Mouse (Mus musculus) adrenal gland, postnatal 25 days (tissue): ENCODE measurements at regions not wholly inside any gene's neighbourhood (a gene's known extent, or its start where the extent isn't known, plus 50 kb on each side); places are given as distances from the start of the nearest gene placed in this dataset.

Source experiments
- DNase-seq: peaks from one replicate; pipeline ENCODE4 v3.0.0; 2021; ENCODE audit warnings: mixed read lengths

DNA sequence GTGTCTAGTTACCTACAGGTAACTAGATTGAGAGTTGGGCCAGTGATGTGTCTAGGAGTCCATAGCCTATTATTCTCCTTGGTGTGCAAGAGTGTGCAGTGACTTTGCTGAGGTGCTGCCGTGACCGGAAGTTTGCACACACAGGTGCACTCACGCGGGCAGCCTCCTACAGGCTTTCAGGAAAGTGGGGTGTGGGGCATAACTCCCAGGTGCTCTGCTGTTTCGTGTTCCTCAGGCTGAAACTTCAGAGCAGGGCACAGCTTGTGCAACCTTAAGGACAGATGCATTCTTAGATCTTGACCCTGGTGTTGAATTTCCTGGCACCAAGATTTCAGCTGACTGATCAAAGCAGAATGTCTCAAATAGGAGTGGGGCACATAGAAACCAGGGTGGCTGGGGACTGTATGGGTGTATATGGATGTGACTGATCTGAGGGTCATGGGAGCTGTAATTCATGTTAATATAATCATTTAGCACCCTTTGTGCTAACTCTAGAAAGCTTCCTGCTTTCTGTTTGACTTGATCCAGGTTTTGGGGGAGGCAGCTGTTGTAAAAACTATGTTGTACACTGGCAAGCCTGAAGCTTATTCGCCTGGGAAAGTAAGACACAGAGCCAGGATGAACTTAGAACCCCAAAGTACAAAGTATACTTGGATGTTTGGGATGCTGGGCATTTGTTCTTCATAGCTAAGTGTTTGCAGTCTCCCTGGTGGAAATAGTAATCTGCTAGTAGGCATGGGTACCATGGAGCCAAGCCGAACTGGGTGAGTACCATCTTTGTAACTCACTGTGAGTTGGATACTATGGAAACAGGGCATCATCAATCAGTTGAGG, 1234.6 kb upstream of the A1bg start:
- no peak for DNase-seq

DNA sequence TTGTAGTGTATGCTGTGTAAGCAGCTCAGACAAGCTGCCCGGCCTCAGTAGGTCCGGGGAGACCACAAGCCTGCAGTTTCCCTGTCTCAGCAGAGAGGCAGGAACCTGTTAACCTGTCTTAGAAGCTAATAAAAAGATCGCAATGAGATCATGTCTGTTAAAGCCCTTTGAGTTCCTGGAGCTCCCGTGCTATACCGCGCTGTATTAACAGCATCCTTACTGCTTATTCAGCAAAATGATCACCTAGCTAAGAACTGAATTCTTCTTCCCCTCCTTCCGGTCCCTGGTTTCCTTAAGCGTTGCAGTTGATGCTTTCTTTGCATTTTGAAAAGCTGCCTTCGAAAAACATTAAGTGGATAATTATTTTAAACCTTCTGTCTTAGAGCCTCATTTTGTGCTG, 1230.4 kb upstream of the A1bg start:
- no peak for DNase-seq

DNA sequence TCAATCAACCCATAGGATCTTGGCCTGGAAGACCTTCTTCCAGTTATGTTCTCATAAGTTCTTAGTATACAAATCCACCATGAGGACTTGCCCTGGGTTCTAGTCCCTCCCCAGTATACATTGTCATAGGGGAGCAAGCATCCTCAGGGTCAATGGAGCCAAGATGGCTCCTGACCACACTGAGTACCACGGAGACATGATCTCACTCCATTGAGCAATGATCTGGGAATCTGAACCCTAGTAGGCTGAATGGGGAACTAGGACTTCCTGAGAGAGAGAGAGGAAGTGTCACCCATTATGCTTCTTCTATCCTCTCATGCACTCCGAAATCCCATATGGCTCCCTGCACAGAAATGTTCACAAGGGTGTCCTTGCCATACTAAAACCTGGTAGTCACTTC, 1229.3 kb upstream of the A1bg start:
- DNase-seq, result no peak

DNA sequence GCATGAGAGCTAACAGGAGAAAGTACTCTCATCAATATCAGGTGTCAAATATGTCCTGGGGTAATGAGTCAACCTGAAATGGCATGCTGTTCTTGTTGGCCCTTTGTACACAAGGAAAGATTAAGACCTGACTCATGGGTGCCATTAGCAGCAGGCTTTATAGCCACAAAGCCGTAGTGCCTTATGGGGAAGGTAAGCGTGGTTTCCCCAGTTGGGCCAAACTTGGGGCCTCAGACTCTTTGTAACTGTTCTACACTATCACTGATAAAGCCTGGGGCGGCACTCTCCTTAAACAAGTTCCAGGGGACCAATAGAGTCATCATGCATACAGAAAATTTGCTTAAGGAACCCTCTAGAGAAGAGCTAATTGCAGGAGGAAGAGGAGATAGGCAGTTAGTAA, 1228.9 kb upstream of the A1bg start:
- DNase-seq, result no peak

DNA sequence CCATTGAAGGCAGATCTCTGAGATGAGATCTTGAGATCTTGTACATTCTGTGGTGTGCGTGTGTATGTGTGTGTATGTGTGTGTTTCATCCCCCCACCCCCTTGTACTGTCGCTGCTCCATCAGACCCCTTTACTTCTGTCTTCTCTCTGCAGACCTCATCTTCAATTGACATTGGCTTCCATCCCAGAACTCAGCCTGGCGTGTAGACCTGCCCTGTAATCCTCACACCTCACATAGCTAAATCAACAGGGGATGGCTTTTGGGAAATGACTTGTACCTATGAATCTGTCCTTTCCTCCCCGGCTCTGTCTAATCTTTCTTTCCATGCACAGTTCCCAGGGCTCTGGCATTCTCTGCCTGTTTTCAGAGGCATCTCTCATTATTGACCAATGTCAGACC, 1227.5 kb upstream of the A1bg start:
- no peak for DNase-seq

DNA sequence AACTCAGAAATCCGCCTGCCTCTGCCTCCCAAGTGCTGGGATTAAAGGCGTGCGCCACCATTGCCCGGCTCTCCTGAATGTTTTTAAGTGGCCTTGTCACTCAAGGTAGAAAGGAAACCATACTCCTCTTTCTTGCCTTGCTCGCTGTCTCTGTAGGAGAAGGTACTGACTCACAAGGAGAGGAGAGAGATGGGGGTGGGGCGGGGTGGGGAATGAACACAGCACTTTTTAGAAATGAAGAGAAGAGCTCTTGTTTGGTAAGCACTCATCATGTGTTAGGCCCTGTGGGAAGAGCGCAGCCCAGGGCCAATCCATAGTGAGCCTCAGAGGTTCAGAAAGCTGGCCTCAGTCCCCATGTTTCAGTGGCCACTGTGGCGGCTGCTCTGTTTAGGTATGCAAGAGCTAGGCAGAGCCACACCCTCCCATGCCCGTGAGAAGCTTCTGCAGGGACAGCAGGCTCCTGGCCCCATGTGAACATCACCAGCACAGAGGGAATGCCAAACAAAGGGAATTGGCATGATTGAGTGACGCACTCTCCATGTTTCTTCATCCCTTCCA, 1225.9 kb upstream of the A1bg start:
- no peak for DNase-seq

DNA sequence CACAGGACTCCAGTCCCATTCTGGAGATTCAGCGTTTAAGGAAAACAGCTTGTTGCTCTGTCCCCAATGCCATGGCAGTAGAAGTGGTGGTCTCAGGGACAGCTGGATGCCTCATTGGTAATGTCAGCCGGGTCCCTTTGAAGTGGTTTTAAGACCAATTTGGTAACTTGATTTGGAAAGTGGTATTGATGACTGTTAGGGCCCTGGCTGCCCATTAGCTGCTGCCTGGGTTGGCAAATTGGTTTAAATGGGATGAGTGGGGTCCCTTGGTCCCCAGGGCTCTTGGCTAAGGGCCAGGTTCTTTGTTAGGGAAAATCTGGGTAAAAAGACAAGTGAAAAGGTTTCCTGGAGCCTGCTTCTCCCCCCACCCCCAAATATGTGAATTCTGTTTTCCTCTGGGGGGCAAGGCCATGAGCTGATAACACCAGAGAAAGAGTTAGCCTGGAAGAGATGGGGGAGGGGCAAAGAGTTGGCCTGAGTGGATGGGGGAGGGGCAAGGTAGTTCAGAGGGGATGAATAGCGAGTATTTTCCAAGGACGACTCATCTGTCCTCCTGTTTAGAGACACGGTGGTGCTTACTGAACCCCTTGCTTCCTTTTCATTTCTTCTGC, 1224.6 kb upstream of the A1bg start:
- DNase-seq, result no peak

DNA sequence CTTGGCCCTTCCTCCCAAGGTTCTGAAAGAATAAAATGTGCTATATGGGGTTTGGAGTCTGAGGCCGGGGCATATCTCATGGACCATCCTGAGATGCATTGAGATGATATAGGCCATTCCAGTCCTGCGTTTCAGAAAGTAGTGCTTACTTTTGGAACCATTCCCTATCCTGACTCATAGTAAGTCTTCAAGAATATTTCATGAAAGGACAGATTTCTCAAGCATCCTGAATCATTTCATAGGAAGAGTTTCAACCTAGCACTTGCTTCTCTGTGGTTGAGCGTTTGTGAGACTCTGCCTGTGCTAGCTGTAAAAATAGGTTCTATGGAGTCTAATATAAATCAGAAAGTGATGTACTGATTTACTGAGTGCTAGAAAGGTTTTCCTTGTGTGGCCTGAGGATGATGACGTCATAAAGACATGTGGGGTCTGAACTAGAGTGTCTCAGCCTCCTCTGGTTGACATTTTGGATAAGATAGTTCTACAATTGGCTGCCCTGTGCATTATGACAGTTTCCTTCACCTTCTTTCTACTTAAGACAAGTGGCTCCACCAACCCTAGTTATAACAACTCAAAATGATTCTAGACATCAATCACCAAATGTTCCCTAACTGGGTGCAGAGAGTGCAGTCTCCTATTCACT, 1223.0 kb upstream of the A1bg start:
- no peak for DNase-seq

DNA sequence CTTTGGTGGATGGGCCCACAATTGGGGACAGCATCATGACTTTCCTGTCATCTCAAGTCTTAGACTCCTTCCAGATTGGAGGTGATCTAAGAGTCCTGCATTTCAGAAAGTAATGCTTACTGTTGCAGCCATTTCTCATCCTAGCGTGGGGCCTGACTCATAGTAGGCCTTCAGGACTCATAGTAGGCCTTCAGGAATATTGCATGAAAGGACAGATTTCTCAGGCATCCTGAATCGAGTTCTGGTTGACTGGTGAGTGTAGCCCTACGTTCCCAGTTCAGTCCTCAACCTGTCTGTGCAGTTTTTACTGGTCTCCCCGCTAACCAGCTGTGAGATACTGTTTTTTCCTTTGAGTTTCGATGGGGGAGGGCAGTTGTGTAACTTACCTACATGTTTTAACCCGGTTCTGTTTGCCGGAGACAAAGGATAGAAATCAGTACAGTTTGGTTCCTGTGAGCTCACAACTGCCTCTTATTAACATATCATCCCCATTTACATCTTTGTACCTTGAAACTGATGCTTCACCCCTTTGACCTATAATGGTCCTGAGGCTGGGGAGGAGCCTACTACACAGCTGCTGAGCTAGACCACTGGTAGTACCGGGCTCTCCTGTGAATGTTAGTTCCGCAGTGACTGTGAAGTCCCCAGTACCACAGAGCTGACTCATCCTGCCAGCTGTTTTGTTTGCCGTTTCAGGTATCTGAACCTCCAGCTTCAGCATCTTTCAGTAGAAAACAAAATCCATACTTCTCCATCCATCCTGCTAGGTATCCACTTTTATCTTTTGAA, 1222.2 kb upstream of the A1bg start:
- DNase-seq, result no peak

DNA sequence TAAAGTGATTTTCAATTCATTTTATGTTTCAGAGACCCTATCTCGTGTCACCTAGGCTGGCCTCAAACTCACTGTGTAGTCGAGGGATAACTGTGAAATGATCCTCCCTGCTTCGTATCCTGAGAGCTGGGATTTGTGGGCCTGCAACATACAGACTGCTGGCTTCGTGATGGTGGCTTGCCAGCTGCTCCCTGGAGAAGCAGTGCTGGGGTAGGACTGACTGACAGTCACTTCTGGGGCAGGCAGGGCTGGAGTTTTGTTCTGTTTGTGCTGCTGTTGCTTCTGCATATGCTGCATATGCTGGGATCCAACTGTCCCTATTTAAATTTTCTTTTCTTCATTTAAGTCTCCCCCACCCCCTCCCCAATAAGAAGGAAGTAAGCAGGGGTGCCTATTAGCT, 1217.0 kb upstream of the A1bg start:
- no peak for DNase-seq

DNA sequence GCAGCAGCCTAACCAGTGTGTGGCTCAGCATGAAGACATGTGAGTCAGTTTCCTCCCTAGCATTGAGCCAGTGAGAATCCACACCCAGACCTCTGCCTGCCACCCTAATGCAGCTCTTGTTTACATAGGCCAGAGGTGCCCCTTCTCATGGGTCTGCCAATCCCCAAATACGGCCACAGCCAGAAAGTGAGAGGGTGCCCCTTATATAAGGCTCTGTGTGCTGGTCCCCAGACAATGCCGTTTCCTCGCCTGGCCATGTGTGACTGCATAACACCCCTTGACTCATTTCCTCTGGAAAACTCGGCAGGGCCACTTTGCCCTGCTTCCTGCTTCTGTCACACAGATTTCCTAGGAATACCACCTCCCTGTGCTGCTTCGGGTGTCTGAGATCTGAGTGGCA, 1216.4 kb upstream of the A1bg start:
- peak; percentile 6 for DNase-seq

DNA sequence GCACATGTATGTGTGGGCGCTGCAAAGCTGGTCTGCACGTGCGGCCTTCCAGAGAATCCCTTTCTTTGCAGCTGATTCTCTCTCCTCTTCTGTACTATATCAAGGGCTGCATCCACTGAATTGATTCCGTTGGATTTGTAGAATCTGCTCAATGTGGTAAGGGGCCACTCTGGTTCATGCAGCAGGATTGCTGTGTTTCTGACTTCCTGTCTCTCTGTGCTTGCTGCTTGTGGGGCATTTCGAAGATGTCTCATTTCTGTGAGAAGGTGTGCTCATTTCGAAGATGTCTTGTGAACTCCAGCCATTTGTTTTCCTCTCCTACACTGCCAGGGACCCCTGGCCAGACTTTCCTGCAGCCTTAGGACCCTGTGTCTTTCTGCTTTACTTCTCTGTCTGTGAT, 1215.9 kb upstream of the A1bg start:
- DNase-seq, result no peak

DNA sequence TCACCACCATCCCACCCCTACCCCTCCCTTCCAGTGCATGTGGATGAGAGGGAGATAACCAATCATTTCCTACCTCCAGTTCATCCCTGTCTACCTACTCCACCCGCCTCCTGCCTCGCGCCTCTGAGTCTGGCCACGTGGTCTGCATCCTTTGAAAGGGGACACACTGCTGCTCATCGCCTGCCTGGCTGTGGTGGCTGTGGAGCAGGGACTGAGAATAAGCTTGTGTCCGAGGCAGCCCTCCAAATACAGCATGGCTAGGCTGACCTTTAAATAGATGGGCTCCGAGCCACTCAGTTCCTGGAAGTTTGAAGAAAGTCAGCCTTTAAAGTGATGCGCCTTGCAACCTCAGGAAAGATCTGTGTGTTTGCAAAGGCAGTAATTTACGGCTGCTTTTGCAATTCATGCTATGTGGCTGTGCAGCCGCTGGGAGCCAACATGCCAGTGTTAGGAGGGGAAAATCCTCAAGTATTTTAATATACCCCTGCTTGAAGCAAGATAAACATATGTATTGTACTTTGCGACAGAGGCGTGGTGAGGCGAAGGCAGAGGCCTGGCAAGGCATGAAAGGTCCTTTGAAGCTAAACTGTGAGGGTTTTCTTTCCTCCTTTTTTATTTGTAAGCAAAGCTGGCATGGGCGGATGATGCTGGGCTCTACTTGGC, 1214.3 kb upstream of the A1bg start:
- DNase-seq, result peak; percentile 39

DNA sequence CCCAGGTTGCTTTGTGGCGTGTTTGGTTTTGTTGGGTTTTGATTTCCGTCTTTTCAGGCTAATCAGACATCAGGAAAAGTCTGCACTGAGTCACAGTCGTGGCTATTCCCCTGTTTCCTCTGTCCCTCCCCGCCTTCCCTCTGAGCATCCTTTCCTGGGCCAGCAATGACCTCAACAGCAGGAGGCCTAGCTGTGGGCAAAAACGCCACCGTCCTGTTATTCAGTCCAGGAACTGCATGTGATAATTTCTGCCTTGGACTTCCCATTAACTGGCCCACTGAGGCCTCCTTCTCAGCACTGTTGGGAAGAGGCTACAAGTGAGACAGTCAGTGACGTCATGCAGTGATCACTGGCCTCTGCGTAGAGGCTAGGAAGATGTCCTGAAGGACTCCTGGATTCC, 1212.0 kb upstream of the A1bg start:
- DNase-seq, result no peak

DNA sequence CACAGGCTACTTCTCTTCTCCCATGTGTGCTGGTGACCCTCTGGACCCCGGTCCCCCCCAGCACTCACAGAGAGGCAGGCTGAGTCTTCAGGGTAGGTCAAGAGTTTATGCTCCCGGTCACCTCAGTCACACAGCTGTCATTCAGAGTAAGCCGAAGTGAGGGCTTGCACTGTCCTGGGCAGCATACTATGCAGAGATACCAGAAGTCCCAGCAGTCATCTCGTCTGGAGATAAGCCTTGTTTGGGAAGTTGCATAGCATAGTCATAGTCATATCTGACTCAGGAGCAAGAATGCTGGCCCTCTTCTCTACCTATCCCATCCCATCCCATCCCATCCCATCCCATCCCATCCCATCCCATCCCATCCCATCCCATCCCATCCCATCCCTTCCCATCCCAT, 1211.5 kb upstream of the A1bg start:
- no peak for DNase-seq

DNA sequence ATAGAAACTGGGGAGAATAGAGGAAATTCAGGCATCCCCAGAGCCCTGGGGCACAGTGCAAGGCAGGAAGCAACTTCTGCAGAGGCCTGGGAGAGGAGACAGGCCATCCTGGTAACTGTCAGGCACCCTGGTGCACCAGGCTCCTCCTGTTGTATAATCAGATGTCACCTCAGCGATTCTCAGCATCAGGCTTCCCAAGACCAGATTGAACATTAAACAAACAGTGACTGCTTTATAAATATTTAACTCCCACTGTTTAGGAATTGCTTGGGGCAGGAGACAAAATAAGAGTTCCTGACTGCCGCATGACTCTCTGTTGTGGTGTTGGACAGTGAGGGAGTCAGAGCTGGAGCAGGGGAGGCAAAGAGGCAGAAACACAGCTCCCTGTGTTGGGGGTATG, 1210.1 kb upstream of the A1bg start:
- DNase-seq, result no peak

DNA sequence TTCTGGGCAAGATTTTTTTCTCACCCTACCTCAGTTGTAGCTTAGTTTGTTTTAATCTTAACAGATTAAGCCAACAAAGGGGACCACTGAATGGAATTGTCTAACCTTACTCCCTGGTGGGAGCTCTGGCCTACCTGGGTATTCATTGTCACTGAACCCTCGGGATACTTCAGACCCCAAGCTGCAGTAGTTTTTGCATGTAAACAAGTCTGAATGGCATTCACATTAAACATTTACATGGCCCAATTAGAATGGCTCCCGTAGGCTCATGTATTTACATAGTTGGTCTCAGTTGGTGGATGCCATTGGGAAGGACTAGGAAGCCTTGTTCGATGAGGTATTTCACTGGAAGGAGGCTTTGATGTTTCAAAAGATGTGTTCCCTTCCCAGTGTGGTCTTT, 1208.9 kb upstream of the A1bg start:
- DNase-seq, result no peak

DNA sequence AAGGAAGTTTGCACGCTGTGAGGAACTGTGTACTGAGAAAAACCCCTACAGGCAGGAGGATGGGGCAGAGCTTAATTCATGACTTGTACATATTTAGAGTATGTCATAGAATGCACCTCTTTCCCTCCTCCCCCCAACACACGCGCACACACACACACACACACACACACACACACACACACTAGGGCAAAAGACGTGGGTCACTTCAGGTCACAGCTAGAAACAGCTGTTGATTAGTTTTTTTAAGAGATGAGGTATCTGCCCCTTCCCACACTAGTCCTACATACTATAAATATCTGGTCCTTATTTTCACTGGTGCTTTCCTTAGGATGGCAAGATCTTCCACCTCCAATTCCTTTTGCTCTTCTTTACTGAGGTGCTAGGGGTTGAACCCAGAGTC, 1207.7 kb upstream of the A1bg start:
- no peak for DNase-seq

DNA sequence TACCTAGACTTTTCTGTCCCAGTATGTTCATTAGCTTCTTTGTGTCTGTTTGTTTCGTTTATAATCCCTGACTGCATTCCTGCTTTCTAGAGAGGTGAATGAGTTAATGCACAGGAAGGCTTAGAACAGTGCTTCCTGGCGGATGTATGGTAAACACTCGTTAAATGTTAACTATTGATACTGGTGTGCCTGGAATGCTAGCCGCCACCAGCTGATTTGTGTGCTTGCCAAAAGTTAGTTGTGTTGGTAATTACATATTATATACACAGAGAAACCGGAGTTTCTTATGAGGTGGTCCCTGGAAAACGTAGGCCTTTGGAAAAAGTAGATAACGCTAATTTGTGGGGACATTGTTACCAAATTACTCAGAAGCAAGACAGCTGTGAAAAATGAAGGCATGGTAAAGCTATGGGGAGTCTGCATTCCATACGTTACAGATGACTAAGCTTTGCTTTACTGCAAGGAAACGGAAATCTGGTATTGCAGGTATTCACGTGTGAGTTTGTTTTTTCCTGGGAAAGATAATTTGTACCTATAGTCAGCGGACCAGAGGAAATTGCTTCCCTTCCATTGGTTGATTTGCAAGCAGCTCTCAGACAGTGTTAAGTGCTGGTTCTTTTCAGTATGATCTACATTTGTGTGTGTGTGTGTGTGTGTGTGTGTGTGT, 1205.9 kb upstream of the A1bg start:
- no peak for DNase-seq

DNA sequence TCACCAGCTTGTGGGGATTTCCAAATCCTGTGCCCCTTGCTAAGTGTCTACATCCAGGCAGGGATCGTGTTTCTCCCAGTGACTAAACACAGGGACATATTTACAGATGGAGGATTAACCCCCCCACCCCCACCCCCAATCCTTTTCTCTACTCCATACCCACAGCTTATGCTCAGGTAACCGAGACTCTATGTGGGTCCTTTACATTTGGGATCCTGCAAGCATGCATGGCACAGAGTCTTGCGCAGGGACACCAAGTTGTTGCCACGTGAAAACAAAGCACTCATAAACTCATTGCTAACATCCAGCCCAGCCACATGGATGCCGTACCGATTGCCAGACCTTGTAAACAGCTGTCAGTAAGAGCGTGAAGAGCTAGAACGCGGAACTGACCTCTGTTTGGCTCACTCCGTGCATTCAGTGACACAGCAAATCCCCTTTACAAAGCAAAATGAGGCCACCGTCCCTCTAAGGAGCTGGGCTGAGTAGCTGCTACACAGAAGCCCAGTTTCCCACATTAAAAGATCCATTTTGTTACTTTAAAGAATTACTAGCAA, 1204.9 kb upstream of the A1bg start:
- no peak for DNase-seq

DNA sequence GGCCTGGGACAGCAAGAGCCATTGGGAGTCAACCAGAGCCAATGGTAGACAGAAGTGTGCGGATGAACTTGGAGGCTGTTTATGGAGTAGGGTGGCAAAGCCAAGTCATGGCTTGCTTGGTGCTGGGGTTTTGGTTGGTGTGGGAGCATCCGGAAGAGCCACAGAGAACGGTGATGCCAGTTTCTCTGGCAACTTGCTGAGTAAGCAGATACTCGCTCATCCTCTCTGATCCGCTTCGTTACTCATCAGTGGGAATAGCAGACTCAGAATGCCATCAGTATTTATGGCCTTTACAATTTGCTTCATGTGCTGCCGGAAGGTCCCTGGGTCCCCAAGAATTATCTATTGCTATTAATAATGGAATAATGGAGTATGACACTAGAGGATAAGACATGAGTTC, 1202.9 kb upstream of the A1bg start:
- no peak for DNase-seq
